Mouse (Mus musculus) stomach, embryonic 14.5 days (tissue): ENCODE data around the gene Ptbp1. TPM values are rescaled to one million over a fixed set of nuclear protein-coding genes. Genes with fewer than 3 reads are reported as not detected.

ENCODE experiments used
- ATAC-seq: fragments of 200-750 bp; cut with Nextera tagmentation; 2 replicates; pipeline ENCODE4 v1.8.0; 2017; ENCODE audit warnings: low read depth, moderate TSS enrichment; ENCODE audit not compliant: insufficient number of reproducible peaks, insufficient read depth, low FRiP score
- H3K27ac ChIP-seq: fragments of 300-500 bp; sonication (generic); 2 replicates; pipeline ENCODE4 v1.5.1; 2014; ENCODE audit warnings: mild to moderate bottlenecking, low read length, moderate library complexity, mixed read lengths
- H3K27me3 ChIP-seq: fragments of 300-500 bp; sonication (generic); 2 replicates; pipeline ENCODE4 v1.6.1; 2014; ENCODE audit warnings: low read length, control low read depth, mixed read lengths; ENCODE audit not compliant: control insufficient read depth, insufficient read depth
- H3K36me3 ChIP-seq: fragments of 300-500 bp; sonication (generic); 2 replicates; pipeline ENCODE4 v1.6.1; 2014; ENCODE audit warnings: mild to moderate bottlenecking, control low read depth, low read length, moderate library complexity, mixed read lengths; ENCODE audit not compliant: control insufficient read depth, insufficient read depth
- H3K4me1 ChIP-seq: fragments of 300-500 bp; sonication (generic); 2 replicates; pipeline ENCODE4 v1.6.1; 2014; ENCODE audit warnings: low read length, control low read depth, mixed read lengths; ENCODE audit not compliant: control insufficient read depth, insufficient read depth
- H3K4me2 ChIP-seq: fragments of 300-500 bp; sonication (generic); replicated peaks from 2 replicates; pipeline ENCODE4 v1.6.1; 2014; ENCODE audit warnings: low read depth, low read length, control low read depth
- H3K4me3 ChIP-seq: fragments of 300-500 bp; sonication (generic); 2 replicates; pipeline ENCODE4 v1.5.1; 2014; ENCODE audit warnings: low read depth, low read length, control low read depth
- H3K9ac ChIP-seq: fragments of 300-500 bp; sonication (generic); replicated peaks from 2 replicates; pipeline ENCODE4 v1.6.1; 2014; ENCODE audit warnings: low read depth, mild to moderate bottlenecking, control low read depth, low read length, moderate library complexity, mixed read lengths
- H3K9me3 ChIP-seq: fragments of 300-500 bp; sonication (generic); 2 replicates; pipeline ENCODE4 v1.6.1; 2016; ENCODE audit warnings: low read depth, low read length, control low read depth; ENCODE audit not compliant: control insufficient read depth
- WGBS: fragments of 180-500 bp; shearing (Covaris S2); extraction: QIAGEN DNeasy Blood & Tissue Kit; methylation state at CpG from one replicate; pipeline ENCODE4 v1.1.7; 2014; 5-methylcytosine and 5-hydroxymethylcytosine counted together
- polyA plus RNA-seq: library from polyadenylated mRNA; unstranded; fragments of >200 nt; fragmentation: Nextera tagmentation; extraction: Ambion mirVana; gene quantifications from 2 replicates; pipeline ENCODE4 v1.2.1, GENCODE M21; 2014

Ptbp1 gene
- polyA plus RNA-seq, 1 experiment from 2014 or later: 237 TPM

GRCm38 (mm10) chr10:79823011-79823410 is 31.2 kb upstream of the Ptbp1 start:
- Histone ChIP-seq H3K4me2 (peak overlapping the region; percentile 34), H3K36me3 (no peaks in the 10 kb centered on the region; the same call in 1 of the 2 replicates), H3K9me3 (no peaks in the 10 kb centered on the region), H3K27ac (peak overlapping the region; percentile 87), H3K27me3 (no peaks in the 10 kb centered on the region), H3K4me3 (peak overlapping the region; percentile 4; the same call in 1 of the 2 replicates), H3K4me1 (peaks cover 7% of the 10 kb centered on the region), H3K9ac (no peak overlapping the region)
- ATAC-seq: no peak
- 62% methylated on average over 6 of the region's 6 CpGs for WGBS

DNA sequence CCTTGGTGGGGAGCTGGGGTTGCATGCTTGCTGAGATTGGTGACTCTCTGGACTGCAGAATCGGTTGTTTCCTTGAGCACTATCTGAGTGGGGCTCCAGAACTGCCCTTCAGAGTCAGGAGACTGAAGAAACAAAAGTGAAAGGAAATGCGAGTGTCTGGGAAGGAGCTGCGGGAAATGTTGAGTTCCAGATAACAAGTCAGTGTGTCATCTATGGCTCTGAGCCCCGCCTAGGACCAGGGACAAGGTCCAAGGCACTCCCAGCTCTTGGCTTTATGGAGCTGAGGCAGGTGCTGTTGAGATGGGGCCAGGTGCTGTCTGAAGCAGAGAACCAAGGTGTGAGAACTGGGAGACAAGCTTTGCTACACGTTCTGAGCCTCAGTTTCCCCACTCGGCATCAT is 29.8 kb upstream of the Ptbp1 start:
- WGBS: 49% methylated on average over 6 of the region's 6 CpGs
- Histone ChIP-seq H3K27me3 (no peaks in the 10 kb centered on the region), H3K36me3 (no peaks in the 10 kb centered on the region), H3K4me1 (peaks cover 7% of the 10 kb centered on the region), H3K9me3 (no peaks in the 10 kb centered on the region), H3K4me3 (no peak overlapping the region), H3K4me2 (peak overlapping the region; percentile 34; the same call in 1 of the 2 replicates), H3K27ac (peak overlapping the region; percentile 87; the same call in 1 of the 2 replicates), H3K9ac (no peak overlapping the region)
- ATAC-seq: peak; percentile 39; the same call in 1 of the 2 replicates

- 88% methylated on average over 3 of the region's 3 CpGs for WGBS
- H3K36me3 ChIP-seq: no peaks in the 10 kb centered on the region
- H3K27ac ChIP-seq: no peak overlapping the region
- H3K27me3 ChIP-seq: no peaks in the 10 kb centered on the region
- H3K9me3 ChIP-seq: no peaks in the 10 kb centered on the region
- no peak overlapping the region for H3K9ac ChIP-seq
- H3K4me3 ChIP-seq: no peak overlapping the region
- H3K4me1 ChIP-seq: no peaks in the 10 kb centered on the region
- ATAC-seq: no peak
- H3K4me2 ChIP-seq: no peak overlapping the region
Measured at GRCm38 (mm10) chr10:79831583-79831982, 22.6 kb upstream of the Ptbp1 start.

GRCm38 (mm10) chr10:79832026-79832785 is 22.0 kb upstream of the Ptbp1 start:
- ATAC-seq: no peak
- WGBS: 61% methylated on average over 7 of the region's 7 CpGs
- Histone ChIP-seq H3K9ac (no peak overlapping the region), H3K36me3 (no peaks in the 10 kb centered on the region), H3K4me2 (no peak overlapping the region), H3K27ac (no peak overlapping the region), H3K4me1 (no peaks in the 10 kb centered on the region), H3K9me3 (no peaks in the 10 kb centered on the region), H3K4me3 (no peak overlapping the region), H3K27me3 (no peaks in the 10 kb centered on the region)

DNA sequence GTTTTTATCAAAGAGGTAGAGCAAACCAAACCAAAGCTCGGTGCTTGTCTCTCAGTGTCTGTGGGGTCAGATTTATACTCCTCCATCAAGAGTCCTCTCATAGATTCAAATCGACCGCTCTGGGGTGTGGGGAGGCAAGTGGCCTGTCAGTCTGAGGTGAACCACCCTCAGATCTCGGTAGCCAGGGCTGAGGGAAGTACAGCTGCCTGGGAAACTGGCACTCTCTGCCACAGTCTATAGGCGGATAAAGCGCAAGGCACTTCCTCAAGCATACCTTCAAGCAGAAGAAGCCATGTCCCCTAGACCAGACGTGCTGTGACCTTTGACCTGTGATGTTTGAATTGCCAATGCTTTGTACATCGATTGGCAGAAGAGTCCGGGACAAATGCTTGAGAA is 21.4 kb upstream of the Ptbp1 start:
- Histone ChIP-seq H3K4me2 (no peak overlapping the region), H3K27me3 (no peaks in the 10 kb centered on the region), H3K27ac (no peak overlapping the region), H3K4me1 (no peaks in the 10 kb centered on the region), H3K9ac (no peak overlapping the region), H3K36me3 (no peaks in the 10 kb centered on the region), H3K4me3 (no peak overlapping the region), H3K9me3 (no peaks in the 10 kb centered on the region)
- 72% methylated on average over 9 of the region's 9 CpGs for WGBS
- ATAC-seq: no peak

DNA sequence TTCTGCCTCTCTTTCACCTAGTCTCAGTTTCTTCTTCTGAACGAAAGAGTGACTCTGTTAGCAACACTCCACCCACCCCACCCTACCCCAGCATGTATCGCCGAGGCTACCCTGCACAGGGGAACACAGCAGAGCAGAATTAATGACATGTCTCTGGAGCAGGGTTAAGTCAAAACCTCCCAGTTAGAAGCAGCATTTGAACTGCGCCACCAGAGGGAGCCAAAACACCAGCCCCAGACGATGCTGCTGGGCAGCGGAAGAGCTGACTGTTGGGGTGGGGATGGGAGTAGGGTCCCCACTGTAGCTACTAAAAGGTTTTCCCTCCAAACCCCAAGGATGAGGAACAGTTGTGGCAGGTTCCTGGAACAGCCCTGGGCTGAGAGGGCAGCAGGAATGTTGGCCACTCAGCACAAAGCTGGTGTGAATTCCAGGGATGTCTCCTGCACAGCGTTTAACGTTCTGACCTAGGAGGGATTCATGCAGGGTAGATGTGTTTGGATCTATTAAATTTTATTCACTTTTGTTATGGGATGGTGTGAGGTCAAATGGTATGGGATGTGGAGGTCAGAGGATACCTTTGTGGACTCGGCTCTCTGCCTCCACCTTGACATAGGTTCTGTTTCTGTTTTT is 19.3 kb upstream of the Ptbp1 start:
- Histone ChIP-seq H3K4me1 (no peaks in the 10 kb centered on the region), H3K9ac (no peak overlapping the region), H3K36me3 (no peaks in the 10 kb centered on the region), H3K27me3 (no peaks in the 10 kb centered on the region), H3K4me2 (no peak overlapping the region), H3K4me3 (no peak overlapping the region), H3K27ac (no peak overlapping the region), H3K9me3 (no peaks in the 10 kb centered on the region)
- ATAC-seq: peak; percentile 49; the same call in 1 of the 2 replicates
- 22% methylated on average over 9 of the region's 9 CpGs for WGBS

DNA sequence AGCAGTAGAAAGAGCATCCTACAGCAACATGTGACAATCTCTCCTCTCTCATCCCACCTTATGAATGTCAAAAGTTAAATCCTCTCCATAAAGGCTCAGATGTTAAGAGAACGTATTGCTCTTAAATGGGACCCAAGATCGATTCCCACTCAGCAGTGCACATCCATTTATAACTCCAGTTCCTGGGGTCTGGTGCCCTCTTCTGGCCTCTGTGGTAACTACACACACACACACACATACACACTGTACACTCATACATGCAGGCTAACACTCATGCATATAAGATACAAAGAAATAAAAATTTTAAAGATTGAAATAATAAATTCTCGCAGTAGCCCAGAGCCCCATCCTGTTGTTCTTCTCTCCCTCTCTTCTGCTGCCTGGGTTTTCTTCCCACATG is 17.3 kb upstream of the Ptbp1 start:
- WGBS: 94% methylated on average over 3 of the region's 3 CpGs

GRCm38 (mm10) chr10:79838151-79838550 is 16.1 kb upstream of the Ptbp1 start:
- H3K4me2 ChIP-seq: no peak overlapping the region
- no peaks in the 10 kb centered on the region for H3K9me3 ChIP-seq
- H3K4me1 ChIP-seq: peaks cover 20% of the 10 kb centered on the region; the same call in 1 of the 2 replicates
- 51% methylated on average over 2 of the region's 2 CpGs for WGBS
- ATAC-seq: no peak
- H3K36me3 ChIP-seq: no peaks in the 10 kb centered on the region
- H3K27ac ChIP-seq: no peak overlapping the region
- no peak overlapping the region for H3K9ac ChIP-seq
- H3K27me3 ChIP-seq: no peaks in the 10 kb centered on the region
- no peak overlapping the region for H3K4me3 ChIP-seq

More for the DNA sequence above, 17.3 kb upstream of the Ptbp1 start:
- Histone ChIP-seq H3K27ac (no peak overlapping the region), H3K4me2 (no peak overlapping the region), H3K9me3 (no peaks in the 10 kb centered on the region), H3K4me1 (peaks cover 12% of the 10 kb centered on the region; the same call in 1 of the 2 replicates), H3K27me3 (no peaks in the 10 kb centered on the region), H3K4me3 (no peak overlapping the region), H3K9ac (no peak overlapping the region), H3K36me3 (no peaks in the 10 kb centered on the region)
- no peak for ATAC-seq
